Mouse (Mus musculus) ES-E14 (cell line): Measurements from ENCODE around the gene 4930402H24Rik.

ENCODE experiments used
- HCFC1 ChIP-seq: IDR thresholded peaks from 2 replicates; pipeline ENCODE4 v1.6.1; 2012; ENCODE audit warnings: low read length, inconsistent platforms, borderline replicate concordance; ENCODE audit not compliant: insufficient read depth
- MAFK ChIP-seq: IDR thresholded peaks from 2 replicates; pipeline ENCODE4 v1.6.1; 2014; ENCODE audit warnings: mild to moderate bottlenecking, low read depth, low read length, inconsistent platforms; ENCODE audit not compliant: insufficient read depth
- ZNF384 ChIP-seq: IDR thresholded peaks from 2 replicates; pipeline ENCODE4 v1.6.1; 2012; ENCODE audit warnings: low read depth, low read length, inconsistent platforms

- TF ChIP-seq MAFK (no peak), HCFC1 (no peak), ZNF384 (no peak)
Measured at GRCm38 (mm10) chr2:130743576-130743975, 162.6 kb downstream of the 4930402H24Rik start.
